Mouse (Mus musculus) layer of hippocampus, adult 18-20 months (tissue): Measurements from ENCODE around the gene Gaa. TPM values are rescaled to one million over a fixed set of nuclear protein-coding genes. Genes with fewer than 3 reads are reported as not detected.
"Not testable (repeated sequence)": the region's sequence is repeated elsewhere in the genome, so short reads cannot be mapped to it uniquely, and the experiment has no call there.

Source experiments
- DNase-seq, 2 experiments: peaks; one replicate each; pipeline ENCODE4 v3.0.0; 2022; ENCODE audit warnings: low spot score in 2 of 2
- total RNA-seq, 2 experiments: library from RNA; stranded (reverse); gene quantifications; 2 replicates each; pipeline ENCODE4 v1.2.3; 2021

The Gaa gene
- total RNA-seq, 2 experiments from 2014 or later, result 347 to 355 TPM

DNA sequence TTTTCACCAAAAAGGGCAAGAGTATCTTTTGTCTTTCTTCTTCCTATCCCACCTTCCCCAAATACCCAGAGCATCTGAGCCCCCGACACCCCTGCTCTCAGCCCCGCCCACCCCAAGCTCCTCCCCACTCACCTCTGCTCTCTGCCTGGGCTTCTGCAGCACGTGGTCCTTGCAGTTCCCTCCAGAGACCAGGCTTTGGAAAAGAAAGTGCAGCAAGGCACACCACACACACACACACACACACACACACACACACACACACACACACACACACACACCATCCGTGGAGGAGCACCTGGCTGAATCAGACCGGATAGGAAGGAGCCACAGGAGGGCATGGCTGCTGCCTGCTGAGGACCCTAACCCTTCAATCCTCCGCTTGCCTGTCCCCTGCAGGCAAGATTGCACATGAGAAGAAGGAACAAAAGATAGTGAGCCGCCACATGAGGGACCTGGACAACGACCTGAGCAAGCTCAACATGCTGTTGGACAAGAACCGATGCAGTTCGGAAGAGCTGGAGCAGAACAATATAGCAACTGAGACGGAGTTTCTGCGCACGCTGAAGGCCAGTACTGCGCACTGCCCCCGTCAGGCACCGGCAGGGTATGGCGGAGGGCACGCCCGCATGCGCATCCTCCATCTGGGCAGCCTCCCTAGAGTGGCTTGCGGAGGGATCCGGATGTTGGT lies 14.7 kb upstream of the Gaa start:
- no peak for DNase-seq

DNA sequence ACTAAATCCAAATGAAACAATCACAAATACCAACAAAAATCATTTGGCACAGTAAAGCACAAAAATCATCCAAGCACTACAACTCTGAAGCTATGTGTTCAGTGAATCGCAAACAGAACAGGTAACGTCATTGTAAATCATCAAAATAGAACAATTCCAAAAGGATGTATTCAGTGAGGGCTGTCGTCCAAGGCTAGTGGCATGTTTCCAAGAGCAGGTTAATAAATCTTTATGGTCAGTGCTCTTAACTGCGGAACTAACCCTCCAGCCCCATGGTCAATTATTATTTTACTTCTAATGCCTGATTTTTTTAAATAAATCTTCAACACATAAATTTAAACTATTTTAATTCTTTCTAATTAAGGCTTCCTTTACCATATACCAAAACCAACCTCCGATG lies 11.1 kb upstream of the Gaa start:
- not testable (repeated sequence) for DNase-seq

DNA sequence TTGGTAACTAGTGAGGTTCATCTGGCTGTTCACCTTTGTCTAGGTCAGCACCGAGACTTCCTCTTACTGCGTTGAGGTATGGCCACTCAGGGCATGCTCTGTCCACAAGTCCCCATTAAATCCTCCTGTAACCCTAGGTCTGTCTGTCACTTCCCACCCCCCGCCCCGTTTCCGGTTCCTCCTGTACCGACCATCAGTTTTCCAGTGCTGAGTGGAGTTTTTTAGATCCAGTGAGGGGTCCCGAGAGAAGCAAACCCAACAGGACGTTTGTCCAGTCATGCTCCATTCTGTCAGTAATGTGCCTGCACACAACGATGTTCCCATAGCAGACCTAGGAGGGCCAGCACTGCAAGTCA lies 9.5 kb upstream of the Gaa start:
- DNase-seq, result no peak

DNA sequence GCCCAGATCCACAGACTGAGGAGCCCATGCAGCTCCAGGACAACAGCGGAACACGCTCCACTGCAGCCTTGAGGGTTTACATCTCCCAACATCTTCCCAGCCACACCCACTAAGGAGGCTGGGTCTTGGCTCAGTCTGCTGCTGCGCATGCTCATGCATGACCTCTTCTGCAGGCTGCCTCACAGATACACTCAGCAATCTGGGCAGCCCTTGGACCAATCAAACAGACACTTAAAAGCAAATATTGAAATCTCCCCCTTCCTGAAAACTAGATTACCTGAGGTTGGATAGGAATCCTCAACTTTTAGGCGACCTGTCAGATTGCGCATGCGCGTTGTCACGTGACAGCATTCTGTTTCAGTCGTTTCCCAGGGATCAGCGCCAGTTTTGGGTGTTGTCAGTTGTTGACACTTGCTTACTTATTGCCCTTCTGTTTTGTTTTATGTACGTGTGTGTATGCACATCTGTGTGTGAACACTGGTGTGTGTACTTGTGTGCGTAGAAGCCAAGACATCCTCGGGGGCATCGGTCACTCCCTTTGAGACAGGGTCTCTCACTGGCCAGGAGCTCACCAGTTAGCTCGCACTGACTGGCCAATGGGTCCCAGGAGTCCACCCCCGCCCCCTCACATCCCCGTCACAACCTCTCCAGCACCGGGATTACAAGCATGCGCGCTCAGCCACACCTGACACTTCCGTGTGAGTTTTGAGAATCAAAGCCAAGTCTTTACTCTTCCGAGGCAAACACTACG lies 8.9 kb upstream of the Gaa start:
- peak; percentile 44 to 75 for DNase-seq

DNA sequence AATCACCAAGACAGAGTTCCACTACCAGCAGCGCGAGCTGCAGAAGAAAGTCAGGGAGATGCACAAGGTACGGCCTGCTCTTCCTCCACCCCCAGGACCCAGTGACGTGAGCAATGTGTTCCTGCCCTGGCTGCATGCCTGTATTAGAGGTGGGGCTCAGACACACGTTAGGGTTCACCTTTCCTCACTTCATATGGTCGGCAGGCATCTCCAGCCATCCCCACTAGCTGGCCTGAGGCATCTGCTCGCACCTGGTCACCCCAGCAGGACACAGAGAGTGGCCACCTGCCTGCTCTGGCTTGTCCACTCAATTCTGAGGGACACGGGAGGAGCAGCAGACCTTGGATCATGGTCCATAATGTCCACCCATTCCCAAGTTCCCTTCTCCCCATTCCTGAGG lies 7.7 kb upstream of the Gaa start:
- no peak for DNase-seq

DNA sequence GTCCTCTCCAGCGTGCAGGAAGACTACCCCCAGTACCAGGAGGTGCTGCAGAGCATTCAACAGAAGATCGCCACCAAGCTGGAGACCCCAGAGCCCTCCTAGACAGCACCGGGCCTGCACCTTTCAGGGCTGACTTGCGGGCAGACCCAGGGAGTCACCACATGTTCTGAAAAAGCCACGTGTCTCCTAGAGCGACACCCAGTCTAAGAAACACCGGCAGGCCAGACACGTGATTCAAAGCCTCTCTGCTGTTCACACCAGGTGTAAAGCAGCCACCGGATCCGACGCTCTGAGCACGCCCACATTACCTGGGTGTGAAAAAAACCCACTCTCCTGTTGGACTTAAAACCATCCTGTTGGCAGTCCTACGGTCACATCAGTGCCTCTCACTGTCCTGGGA lies 3.3 kb upstream of the Gaa start:
- no peak for DNase-seq

- no peak for DNase-seq
Measured at GRCm38 (mm10) chr11:119265811-119266210, 1.9 kb upstream of the Gaa start.

DNA sequence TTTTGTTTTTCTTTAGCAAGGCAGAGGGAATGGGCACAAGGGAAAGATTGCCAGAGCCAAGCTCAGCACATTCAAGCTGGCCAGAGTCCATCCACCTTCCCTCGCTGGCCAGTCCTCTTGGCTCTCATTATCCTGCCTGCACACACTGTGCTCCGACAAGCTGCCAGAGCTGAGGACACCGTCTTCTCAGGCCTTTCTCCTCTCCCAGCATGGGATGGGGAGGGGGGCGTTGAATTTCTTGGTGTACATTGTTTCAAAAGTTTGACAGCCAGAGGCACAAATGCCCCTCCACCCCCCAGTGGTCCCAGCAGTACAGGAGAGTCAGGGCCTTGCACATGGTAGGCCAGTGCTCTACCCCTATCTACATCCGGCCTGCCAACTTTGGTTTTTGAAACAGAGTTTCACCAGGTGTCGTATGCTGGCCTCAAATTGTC lies 429 bp upstream of the Gaa start:
- peak in 1 of 2 experiments; percentile 65 for DNase-seq

GRCm38 (mm10) chr11:119268557-119269195 lies 989 bp downstream of the Gaa start:
- DNase-seq, result peak; percentile 67 to 81

- not testable (repeated sequence) for DNase-seq
Measured at GRCm38 (mm10) chr11:119272492-119272891, 4.8 kb downstream of the Gaa start.

DNA sequence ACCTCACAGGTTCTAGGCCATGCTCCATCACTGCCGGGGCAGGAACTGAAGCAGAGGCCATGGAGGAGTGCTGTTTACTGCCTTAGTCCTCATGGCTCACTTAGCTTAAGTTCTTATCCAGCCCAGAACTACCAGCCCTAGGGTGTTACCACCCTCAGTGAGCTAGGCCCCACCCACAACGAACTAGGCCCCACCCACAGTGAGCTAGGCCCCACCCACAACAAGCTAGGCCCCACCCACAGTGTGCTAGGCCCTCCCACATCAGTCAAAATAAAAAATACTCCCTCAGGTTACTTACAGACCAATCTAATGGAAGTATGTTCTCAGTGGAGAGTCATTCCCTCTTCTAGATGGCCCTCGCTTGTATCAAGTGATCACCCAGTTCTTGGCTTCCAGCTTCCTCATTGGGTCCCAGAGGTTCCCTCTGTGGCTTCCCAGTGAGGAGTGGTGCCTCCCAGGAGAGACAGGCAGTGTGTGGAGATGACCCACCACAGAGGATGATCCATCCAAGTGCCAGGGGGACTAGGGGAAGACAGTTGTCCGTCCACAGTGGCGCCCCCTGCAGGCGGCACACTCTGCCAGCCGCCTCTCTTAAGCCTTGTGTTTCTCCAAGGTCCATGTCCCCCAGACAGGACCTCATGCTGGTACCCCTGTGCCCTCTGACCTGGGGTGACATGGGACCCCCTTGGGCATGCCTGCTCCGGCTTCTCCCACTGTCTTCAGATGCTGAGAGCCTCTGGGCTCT lies 5.7 kb downstream of the Gaa start:
- no peak for DNase-seq

GRCm38 (mm10) chr11:119281030-119281429 lies 13.3 kb downstream of the Gaa start:
- DNase-seq, result no peak

GRCm38 (mm10) chr11:119285791-119286527 lies 18.3 kb downstream of the Gaa start:
- no peak for DNase-seq

GRCm38 (mm10) chr11:119287207-119287992 lies 19.7 kb downstream of the Gaa start:
- DNase-seq, result no peak

DNA sequence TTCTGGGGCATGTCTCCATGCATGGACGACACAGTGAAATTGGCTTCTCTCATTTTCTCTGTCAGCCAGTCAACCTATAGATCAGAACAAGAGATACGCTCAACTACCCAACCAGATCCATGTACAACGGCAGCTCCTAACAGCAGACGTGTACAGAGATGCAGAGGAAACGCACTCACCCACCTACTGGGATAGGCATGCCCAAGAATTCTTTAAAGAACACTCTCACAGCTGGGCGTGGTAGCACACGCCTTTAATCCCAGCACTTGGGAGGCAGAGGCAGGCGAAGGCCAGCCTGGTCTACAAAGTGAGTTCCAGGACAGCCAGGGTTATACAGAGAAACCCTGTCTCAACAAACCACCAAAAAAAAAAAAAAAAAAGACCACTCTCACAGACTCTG lies 25.2 kb downstream of the Gaa start:
- not testable (repeated sequence) for DNase-seq

- no peak for DNase-seq
Measured at GRCm38 (mm10) chr11:119297996-119298395, 30.3 kb downstream of the Gaa start.

DNA sequence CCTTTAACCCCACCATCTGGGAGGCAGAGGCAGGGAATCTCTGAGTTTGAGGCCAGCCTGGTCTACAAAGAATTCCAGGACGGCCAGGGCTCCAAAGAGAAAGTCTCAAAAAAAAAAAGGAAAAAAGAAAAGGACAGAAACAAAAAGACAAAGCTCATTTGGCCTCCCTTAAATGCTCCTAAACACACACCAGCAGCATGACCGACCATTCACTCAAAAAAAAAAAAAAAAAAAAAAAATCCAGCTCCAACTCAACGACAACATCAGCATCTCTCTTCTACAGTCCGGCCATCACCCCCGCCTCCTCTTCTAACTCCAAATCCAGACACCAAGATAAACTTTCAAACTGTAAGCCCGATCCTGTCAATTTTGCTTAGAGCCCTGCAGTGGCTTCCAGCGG lies 31.2 kb downstream of the Gaa start:
- no peak for DNase-seq

- peak; percentile 90 to 94 for DNase-seq
Measured at GRCm38 (mm10) chr11:119299391-119300245, 31.9 kb downstream of the Gaa start, which contains the start of gene Eif4a3. Gene Eif4a3, minus strand, starts transcription at chr11:119300089.
